Mouse (Mus musculus) layer of hippocampus, adult 6 months (tissue): ENCODE results near the gene Olfr979. TPM values are rescaled to one million over a fixed set of nuclear protein-coding genes. Genes with fewer than 3 reads are reported as not detected.

Source experiments
- long read RNA-seq, 2 experiments: library from polyadenylated mRNA; unstranded; transcript quantifications; one replicate each; pipeline ENCODE4 v2.0.0; 2019 to 2020
- polyA plus RNA-seq: library from polyadenylated mRNA; unstranded; fragments of <200 nt; fragmentation: Nextera tagmentation; gene quantifications from 2 replicates; pipeline ENCODE4 v1.2.3, GENCODE M21; 2021

Olfr979 gene
- not detected in 2 replicates for polyA plus RNA-seq
- long read RNA-seq, experiment 1 = 0 reads
- long read RNA-seq, experiment 2 = 0 reads

GRCm38 (mm10) chr9:40003365-40003764, at the start of gene Olfr979:
TSS of gene Olfr979 (minus strand) at chr9:40003465.

GRCm38 (mm10) chr9:40021164-40021563, 17.9 kb upstream of the Olfr979 start, which contains the start of gene Olfr981:
TSS of gene Olfr981 (plus strand) at chr9:40021464.

GRCm38 (mm10) chr9:40009482-40009881, 6.2 kb upstream of the Olfr979 start, which contains the start of gene Olfr980:
TSS of gene Olfr980 (minus strand) at chr9:40009582.

GRCm38 (mm10) chr9:39991813-39992212, 11.5 kb downstream of the Olfr979 start, which contains the start of gene Olfr978:
TSS of gene Olfr978 (plus strand) at chr9:39992113.

GRCm38 (mm10) chr9:39961033-39961432, 42.2 kb downstream of the Olfr979 start, which contains the start of gene Olfr976:
TSS of gene Olfr976 (minus strand) at chr9:39961133.

GRCm38 (mm10) chr9:39951946-39952345, 51.3 kb downstream of the Olfr979 start, which contains the start of gene Olfr975:
TSS of gene Olfr975 (minus strand) at chr9:39952046.

Other genes with a start within 250 kb of the Olfr979 start
- gene Olfr968, start 220.2 kb downstream of the Olfr979 start, polyA plus RNA-seq = not detected in 2 replicates
- gene Olfr969, start 212.5 kb downstream of the Olfr979 start, polyA plus RNA-seq = not detected in 2 replicates
- gene Olfr970, start 194.6 kb downstream of the Olfr979 start, polyA plus RNA-seq = not detected in 2 replicates
- gene Olfr971, start 166.6 kb downstream of the Olfr979 start, polyA plus RNA-seq = not detected in 2 replicates
- gene Olfr972, start 137.0 kb downstream of the Olfr979 start, polyA plus RNA-seq = not detected in 2 replicates
- not detected in 2 replicates for gene Olfr229, start 96.1 kb downstream of the Olfr979 start, polyA plus RNA-seq
- not detected in 2 replicates for gene Olfr974, start 66.0 kb downstream of the Olfr979 start, polyA plus RNA-seq
- not detected in 2 replicates for gene Olfr975, start 51.4 kb downstream of the Olfr979 start, polyA plus RNA-seq
- gene Olfr976, start 42.3 kb downstream of the Olfr979 start, polyA plus RNA-seq = not detected in 2 replicates
- not detected in 2 replicates for gene Olfr978, start 11.4 kb downstream of the Olfr979 start, polyA plus RNA-seq
- gene Olfr980, start 6.1 kb upstream of the Olfr979 start, polyA plus RNA-seq = not detected in 2 replicates
- not detected in 2 replicates for gene Olfr981, start 18.0 kb upstream of the Olfr979 start, polyA plus RNA-seq
- not detected in 2 replicates for gene Olfr982, start 70.4 kb upstream of the Olfr979 start, polyA plus RNA-seq
- not detected in 2 replicates for gene Olfr983, start 90.1 kb upstream of the Olfr979 start, polyA plus RNA-seq
- not detected in 2 replicates for gene Olfr984, start 110.7 kb upstream of the Olfr979 start, polyA plus RNA-seq
- not detected in 2 replicates for gene Olfr985, start 126.7 kb upstream of the Olfr979 start, polyA plus RNA-seq
- gene Tmem225, start 144.7 kb upstream of the Olfr979 start, polyA plus RNA-seq = not detected in 2 replicates
- not detected in 2 replicates for gene Olfr986, start 177.5 kb upstream of the Olfr979 start, polyA plus RNA-seq
- gene Zfp202, start 188.9 kb upstream of the Olfr979 start, polyA plus RNA-seq = 1.4 and 1.8 TPM in 2 replicates